Mouse (Mus musculus): ENCODE results near the gene Gm4881. TPM values are rescaled to one million over a fixed set of nuclear protein-coding genes. Genes with fewer than 3 reads are reported as not detected.

The Gm4881 gene
- polyA plus RNA-seq (2012; rRNA removed), result 0.31 TPM in 1 of 2 replicates, not detected in the other

DNA sequence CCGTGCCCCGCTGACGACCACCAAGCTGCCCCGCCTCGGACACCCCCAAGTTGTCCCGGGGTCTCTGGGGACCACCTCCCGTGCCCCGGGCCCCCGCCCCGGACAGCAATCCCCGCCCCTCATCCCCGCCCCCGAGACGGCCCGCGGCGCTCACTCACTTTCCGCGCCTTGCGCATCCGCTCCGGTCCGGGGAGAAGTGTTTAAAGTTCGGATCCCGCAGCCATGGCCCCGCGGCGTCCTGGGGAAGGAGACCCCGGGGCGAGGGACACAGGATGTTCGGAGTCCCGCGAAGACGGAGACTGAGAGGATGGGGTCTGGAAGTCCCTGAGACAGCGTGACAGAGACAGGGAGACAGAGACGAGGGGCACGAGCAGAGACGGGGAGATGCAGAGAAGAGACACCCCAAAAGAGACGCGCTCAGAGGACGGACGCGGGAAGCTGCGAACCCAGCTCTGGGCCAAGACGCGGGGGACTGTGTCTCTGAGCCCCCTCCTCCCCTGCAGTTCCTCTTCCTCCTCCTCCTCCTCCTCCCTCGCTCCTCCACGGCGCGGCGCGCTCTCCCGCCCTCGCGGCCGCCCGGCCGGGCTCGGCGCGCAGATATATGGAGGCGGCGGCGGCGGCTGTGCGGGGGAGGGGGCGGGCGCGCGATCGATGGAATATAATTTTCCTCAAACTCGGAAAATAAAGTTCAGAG, at the start of gene Gm4881:
TSS of gene Gm4881 (minus strand) at position 238 of the 694 bp plus-strand sequence.
- no peak for DNase-seq
- TF ChIP-seq POLR2A (IDR thresholded peaks at IDR 0.05; ENCODE audit: control insufficient read depth, extremely low read depth, insufficient read depth, low read length, poor library complexity) (no peak), CTCF (IDR thresholded peaks at IDR 0.05; ENCODE audit: borderline replicate concordance, control insufficient read depth, extremely low read depth, insufficient read depth, low read length, poor library complexity) (no peak)
- Histone ChIP-seq H3K36me3 (ENCODE audit: control insufficient read depth, insufficient read depth, low read length) (no peaks in the 10 kb centered on the region), H3K4me3 (ENCODE audit: control insufficient read depth, insufficient read depth, low read length) (peak within 1 kb of the TSS; percentile 34; the same call in 1 of the 2 replicates), H3K27ac (ENCODE audit: control insufficient read depth, insufficient read depth, low read length) (no peak within 1 kb of the TSS), H3K4me1 (replicated peaks; ENCODE audit: control insufficient read depth, insufficient read depth, low read length) (peaks cover 9% of the 10 kb centered on the region; the same call in 1 of the 2 replicates), H3K27me3 (ENCODE audit: control insufficient read depth, insufficient read depth, low read length) (peaks cover 32% of the 10 kb centered on the region)
- WGBS, result 1% methylated on average over 72 of the region's 72 CpGs

GRCm38 (mm10) chr7:24993081-24993480, 48.8 kb upstream of the Gm4881 start:
- Histone ChIP-seq H3K27me3 (ENCODE audit: control insufficient read depth, insufficient read depth, low read length) (no peaks in the 10 kb centered on the region), H3K4me1 (replicated peaks; ENCODE audit: control insufficient read depth, insufficient read depth, low read length) (peaks cover under 1% of the 10 kb centered on the region), H3K27ac (ENCODE audit: control insufficient read depth, insufficient read depth, low read length) (no peak overlapping the region), H3K36me3 (ENCODE audit: control insufficient read depth, insufficient read depth, low read length) (no peaks in the 10 kb centered on the region), H3K4me3 (ENCODE audit: control insufficient read depth, insufficient read depth, low read length) (no peak overlapping the region)
- 79% methylated on average over 6 of the region's 6 CpGs for WGBS
- no peak for TF ChIP-seq CTCF (IDR thresholded peaks at IDR 0.05; ENCODE audit: borderline replicate concordance, control insufficient read depth, extremely low read depth, insufficient read depth, low read length, poor library complexity)
- no peak for DNase-seq

DNA sequence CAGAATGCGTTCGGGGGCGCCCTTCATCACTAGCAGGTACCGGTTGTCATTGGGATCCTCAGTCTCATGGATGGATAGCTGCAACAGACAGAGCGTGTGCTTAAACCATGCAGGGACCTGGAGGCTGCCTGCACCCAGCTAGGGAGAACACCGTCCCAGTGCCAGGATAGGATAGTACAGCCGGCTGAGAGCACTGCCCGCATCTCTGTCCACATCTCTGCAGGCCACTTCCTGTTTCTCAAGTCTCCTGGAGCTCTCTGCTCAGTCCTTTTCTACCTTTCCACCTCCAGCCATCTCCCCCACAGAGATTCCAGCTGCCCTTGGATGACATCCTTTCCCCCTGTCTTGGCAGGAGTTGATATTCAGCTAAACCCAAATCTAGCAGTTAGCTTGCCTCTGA, 46.2 kb upstream of the Gm4881 start:
- H3K27me3 ChIP-seq (ENCODE audit: control insufficient read depth, insufficient read depth, low read length), result no peaks in the 10 kb centered on the region
- DNase-seq, result no peak
- peaks cover 7% of the 10 kb centered on the region for H3K4me1 ChIP-seq (replicated peaks; ENCODE audit: control insufficient read depth, insufficient read depth, low read length)
- H3K4me3 ChIP-seq (ENCODE audit: control insufficient read depth, insufficient read depth, low read length), result no peak overlapping the region
- H3K36me3 ChIP-seq (ENCODE audit: control insufficient read depth, insufficient read depth, low read length), result no peaks in the 10 kb centered on the region
- H3K27ac ChIP-seq (ENCODE audit: control insufficient read depth, insufficient read depth, low read length), result no peak overlapping the region
- no peak for TF ChIP-seq POLR2A (IDR thresholded peaks at IDR 0.05; ENCODE audit: control insufficient read depth, extremely low read depth, insufficient read depth, low read length, poor library complexity)
- no peak for TF ChIP-seq CTCF (IDR thresholded peaks at IDR 0.05; ENCODE audit: borderline replicate concordance, control insufficient read depth, extremely low read depth, insufficient read depth, low read length, poor library complexity)
- 89% methylated on average over 8 of the region's 8 CpGs for WGBS

GRCm38 (mm10) chr7:24987941-24988340, 43.6 kb upstream of the Gm4881 start:
- no peak for DNase-seq
- no peak overlapping the region; the same call in 1 of the 2 replicates for H3K27ac ChIP-seq (ENCODE audit: control insufficient read depth, insufficient read depth, low read length)
- no peaks in the 10 kb centered on the region for H3K27me3 ChIP-seq (ENCODE audit: control insufficient read depth, insufficient read depth, low read length)
- H3K4me1 ChIP-seq (replicated peaks; ENCODE audit: control insufficient read depth, insufficient read depth, low read length), result peaks cover 7% of the 10 kb centered on the region
- H3K4me3 ChIP-seq (ENCODE audit: control insufficient read depth, insufficient read depth, low read length), result 0 out of 2 replicates have a peak overlapping the region, but pooled peaks have one; percentile 3
- H3K36me3 ChIP-seq (ENCODE audit: control insufficient read depth, insufficient read depth, low read length), result no peaks in the 10 kb centered on the region
- TF ChIP-seq POLR2A (IDR thresholded peaks at IDR 0.05; ENCODE audit: control insufficient read depth, extremely low read depth, insufficient read depth, low read length, poor library complexity), result no peak
- no peak for TF ChIP-seq CTCF (IDR thresholded peaks at IDR 0.05; ENCODE audit: borderline replicate concordance, control insufficient read depth, extremely low read depth, insufficient read depth, low read length, poor library complexity)
- 58% methylated on average over 14 of the region's 14 CpGs for WGBS

GRCm38 (mm10) chr7:24985799-24986198, 41.5 kb upstream of the Gm4881 start:
- no peak for TF ChIP-seq POLR2A (IDR thresholded peaks at IDR 0.05; ENCODE audit: control insufficient read depth, extremely low read depth, insufficient read depth, low read length, poor library complexity)
- no peak for TF ChIP-seq CTCF (IDR thresholded peaks at IDR 0.05; ENCODE audit: borderline replicate concordance, control insufficient read depth, extremely low read depth, insufficient read depth, low read length, poor library complexity)
- DNase-seq, result no peak
- Histone ChIP-seq H3K36me3 (ENCODE audit: control insufficient read depth, insufficient read depth, low read length) (no peaks in the 10 kb centered on the region), H3K27ac (ENCODE audit: control insufficient read depth, insufficient read depth, low read length) (no peak overlapping the region), H3K4me1 (replicated peaks; ENCODE audit: control insufficient read depth, insufficient read depth, low read length) (peaks cover 7% of the 10 kb centered on the region), H3K4me3 (ENCODE audit: control insufficient read depth, insufficient read depth, low read length) (no peak overlapping the region), H3K27me3 (ENCODE audit: control insufficient read depth, insufficient read depth, low read length) (no peaks in the 10 kb centered on the region)
- WGBS, result 86% methylated on average over 5 of the region's 5 CpGs

DNA sequence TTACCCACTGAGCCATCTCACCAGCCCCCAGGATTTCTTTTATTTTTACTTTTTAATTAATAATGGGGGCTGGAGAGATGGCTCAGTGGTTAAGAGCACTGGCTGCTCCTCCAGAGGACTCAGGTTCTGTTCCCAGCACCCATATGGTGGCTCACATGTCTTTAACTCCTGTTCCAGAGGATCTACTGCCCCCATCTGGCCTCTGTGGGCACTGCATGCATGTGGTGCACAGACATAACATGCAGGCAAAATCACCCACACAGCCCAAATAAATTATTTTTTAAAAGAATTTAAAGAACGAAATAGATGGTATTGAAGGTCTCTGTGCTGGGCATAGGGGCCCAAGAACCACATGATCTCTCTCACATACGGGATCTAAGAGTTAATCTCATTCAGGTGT, 40.0 kb upstream of the Gm4881 start:
- H3K27me3 ChIP-seq (ENCODE audit: control insufficient read depth, insufficient read depth, low read length), result no peaks in the 10 kb centered on the region
- TF ChIP-seq POLR2A (IDR thresholded peaks at IDR 0.05; ENCODE audit: control insufficient read depth, extremely low read depth, insufficient read depth, low read length, poor library complexity) (no peak), CTCF (IDR thresholded peaks at IDR 0.05; ENCODE audit: borderline replicate concordance, control insufficient read depth, extremely low read depth, insufficient read depth, low read length, poor library complexity) (no peak)
- no peak for DNase-seq
- WGBS, result 100% methylated on average over 2 of the region's 2 CpGs
- H3K4me3 ChIP-seq (ENCODE audit: control insufficient read depth, insufficient read depth, low read length), result no peak overlapping the region
- H3K4me1 ChIP-seq (replicated peaks; ENCODE audit: control insufficient read depth, insufficient read depth, low read length), result peaks cover 7% of the 10 kb centered on the region
- no peaks in the 10 kb centered on the region for H3K36me3 ChIP-seq (ENCODE audit: control insufficient read depth, insufficient read depth, low read length)
- no peak overlapping the region for H3K27ac ChIP-seq (ENCODE audit: control insufficient read depth, insufficient read depth, low read length)

Data from thymus, adult 2 months (tissue).